Mouse (Mus musculus) embryonic facial prominence, embryonic 13.5 days (tissue): ENCODE results near the gene 1810030O07Rik. TPM values are rescaled to one million over a fixed set of nuclear protein-coding genes. Genes with fewer than 3 reads are reported as not detected.

ENCODE experiments used
- ATAC-seq: fragments of 200-750 bp; cut with Nextera tagmentation; 2 replicates; pipeline ENCODE4 v1.8.0; 2017; ENCODE audit warnings: low read depth; ENCODE audit not compliant: insufficient number of reproducible peaks, insufficient read depth, low FRiP score, low TSS enrichment
- H3K27ac ChIP-seq: fragments of 300-500 bp; sonication (generic); 2 replicates; pipeline ENCODE4 v1.5.1; 2015; ENCODE audit warnings: moderate library complexity, mild to moderate bottlenecking, inconsistent platforms
- H3K27me3 ChIP-seq: fragments of 300-500 bp; sonication (generic); 2 replicates; pipeline ENCODE4 v1.6.1; 2015; ENCODE audit warnings: mild to moderate bottlenecking, inconsistent platforms
- H3K36me3 ChIP-seq: fragments of 300-500 bp; sonication (generic); 2 replicates; pipeline ENCODE4 v1.6.1; 2015; ENCODE audit warnings: mild to moderate bottlenecking, inconsistent platforms
- H3K4me1 ChIP-seq: fragments of 300-500 bp; sonication (generic); 2 replicates; pipeline ENCODE4 v1.6.1; 2015; ENCODE audit warnings: inconsistent platforms
- H3K4me2 ChIP-seq: fragments of 300-500 bp; sonication (generic); 2 replicates; pipeline ENCODE4 v1.6.1; 2015; ENCODE audit warnings: moderate library complexity, mild to moderate bottlenecking, inconsistent platforms
- H3K4me3 ChIP-seq: fragments of 300-500 bp; sonication (generic); 2 replicates; pipeline ENCODE4 v1.5.1; 2015; ENCODE audit warnings: mild to moderate bottlenecking, inconsistent platforms
- H3K9ac ChIP-seq: fragments of 300-500 bp; sonication (generic); 2 replicates; pipeline ENCODE4 v1.6.1; 2015; ENCODE audit warnings: mild to moderate bottlenecking, inconsistent platforms
- H3K9me3 ChIP-seq: fragments of 300-500 bp; sonication (generic); 2 replicates; pipeline ENCODE4 v1.6.1; 2016; ENCODE audit warnings: inconsistent platforms
- WGBS: fragments of 180-500 bp; shearing (Covaris S2); methylation state at CpG from one replicate; pipeline ENCODE4 v1.1.7; 2015; ENCODE audit warnings: mixed read lengths; 5-methylcytosine and 5-hydroxymethylcytosine counted together
- polyA plus RNA-seq: library from polyadenylated mRNA; unstranded; fragments of >200 nt; fragmentation: Nextera tagmentation; extraction: Ambion mirVana; gene quantifications from 2 replicates; pipeline ENCODE4 v1.2.1, GENCODE M21; 2015

The 1810030O07Rik gene
- 42.0 and 43.2 TPM in 2 replicates for polyA plus RNA-seq

GRCm38 (mm10) chrX:12673054-12673775 is at the start of gene 1810030O07Rik:
Gene 1810030O07Rik (minus strand): TSS chrX:12673668.
- Histone ChIP-seq H3K4me2 (peak within 1 kb of the TSS; percentile 61), H3K27me3 (peaks cover 11% of the 10 kb centered on the region), H3K4me3 (peak within 1 kb of the TSS; percentile 66), H3K9ac (peak within 1 kb of the TSS; percentile 84), H3K9me3 (no peaks in the 10 kb centered on the region), H3K4me1 (no peaks in the 10 kb centered on the region), H3K27ac (peak within 1 kb of the TSS; percentile 89), H3K36me3 (peaks cover 11% of the 10 kb centered on the region)
- ATAC-seq: peak; percentile 98
- 12% methylated on average over 42 of the region's 42 CpGs for WGBS

- Histone ChIP-seq H3K27me3 (no peaks in the 10 kb centered on the region), H3K9ac (no peak overlapping the region), H3K9me3 (no peaks in the 10 kb centered on the region), H3K4me2 (no peak overlapping the region), H3K36me3 (peaks cover 8% of the 10 kb centered on the region), H3K27ac (no peak overlapping the region), H3K4me1 (no peaks in the 10 kb centered on the region), H3K4me3 (no peak overlapping the region)
- no peak for ATAC-seq
- 86% methylated on average over 4 of the region's 4 CpGs for WGBS
Measured at GRCm38 (mm10) chrX:12716036-12716435, 42.6 kb upstream of the 1810030O07Rik start.

GRCm38 (mm10) chrX:12713796-12714195 is 40.3 kb upstream of the 1810030O07Rik start:
- WGBS: 91% methylated on average over 7 of the region's 7 CpGs
- Histone ChIP-seq H3K4me2 (no peak overlapping the region), H3K4me1 (no peaks in the 10 kb centered on the region), H3K36me3 (peaks cover 8% of the 10 kb centered on the region), H3K27me3 (no peaks in the 10 kb centered on the region), H3K4me3 (no peak overlapping the region), H3K27ac (no peak overlapping the region), H3K9ac (no peak overlapping the region), H3K9me3 (no peaks in the 10 kb centered on the region)
- no peak for ATAC-seq

- 56% methylated on average over 8 of the region's 8 CpGs for WGBS
- Histone ChIP-seq H3K27ac (no peak overlapping the region), H3K9ac (no peak overlapping the region), H3K4me1 (no peaks in the 10 kb centered on the region), H3K36me3 (peaks cover 14% of the 10 kb centered on the region), H3K9me3 (no peaks in the 10 kb centered on the region), H3K4me2 (no peak overlapping the region), H3K4me3 (no peak overlapping the region), H3K27me3 (no peaks in the 10 kb centered on the region)
- ATAC-seq: no peak
Measured at GRCm38 (mm10) chrX:12686910-12687309, 13.4 kb upstream of the 1810030O07Rik start.

- peaks cover 10% of the 10 kb centered on the region for H3K36me3 ChIP-seq
- H3K4me2 ChIP-seq: no peak overlapping the region
- H3K9me3 ChIP-seq: no peaks in the 10 kb centered on the region
- ATAC-seq: no peak
- H3K4me3 ChIP-seq: no peak overlapping the region
- no peak overlapping the region for H3K27ac ChIP-seq
- no peaks in the 10 kb centered on the region for H3K4me1 ChIP-seq
- H3K9ac ChIP-seq: no peak overlapping the region
- H3K27me3 ChIP-seq: no peaks in the 10 kb centered on the region
Measured at GRCm38 (mm10) chrX:12686071-12686470, 12.6 kb upstream of the 1810030O07Rik start.

GRCm38 (mm10) chrX:12677396-12677795 is 3.9 kb upstream of the 1810030O07Rik start:
- ATAC-seq: no peak
- Histone ChIP-seq H3K4me1 (no peaks in the 10 kb centered on the region), H3K4me2 (no peak overlapping the region), H3K27ac (no peak overlapping the region), H3K9ac (no peak overlapping the region), H3K27me3 (peaks cover 11% of the 10 kb centered on the region), H3K36me3 (0 out of 2 replicates have a peak, but pooled peaks cover 8% of the 10 kb centered on the region), H3K4me3 (no peak overlapping the region), H3K9me3 (no peaks in the 10 kb centered on the region)
- WGBS: 31% methylated on average over 6 of the region's 6 CpGs

GRCm38 (mm10) chrX:12653879-12654278 is 19.6 kb downstream of the 1810030O07Rik start:
- Histone ChIP-seq H3K4me2 (no peak overlapping the region), H3K27me3 (peaks cover 3% of the 10 kb centered on the region; the same call in 1 of the 2 replicates), H3K9ac (no peak overlapping the region), H3K4me3 (no peak overlapping the region), H3K9me3 (no peaks in the 10 kb centered on the region), H3K36me3 (peaks cover 43% of the 10 kb centered on the region), H3K4me1 (no peaks in the 10 kb centered on the region), H3K27ac (no peak overlapping the region)
- WGBS: 79% methylated on average over 2 of the region's 2 CpGs
- ATAC-seq: no peak

- no peak for ATAC-seq
- no peaks in the 10 kb centered on the region for H3K4me1 ChIP-seq
- H3K9me3 ChIP-seq: no peaks in the 10 kb centered on the region
- H3K27ac ChIP-seq: no peak overlapping the region
- 91% methylated on average over 16 of the region's 16 CpGs for WGBS
- no peaks in the 10 kb centered on the region for H3K27me3 ChIP-seq
- H3K9ac ChIP-seq: no peak overlapping the region
- no peak overlapping the region for H3K4me2 ChIP-seq
- H3K4me3 ChIP-seq: no peak overlapping the region
- H3K36me3 ChIP-seq: peaks cover 33% of the 10 kb centered on the region
Measured at GRCm38 (mm10) chrX:12651906-12652305, 21.6 kb downstream of the 1810030O07Rik start.

GRCm38 (mm10) chrX:12645531-12646304 is 27.8 kb downstream of the 1810030O07Rik start:
- 64% methylated on average over 12 of the region's 12 CpGs for WGBS
- no peak for ATAC-seq

GRCm38 (mm10) chrX:12644976-12645375 is 28.5 kb downstream of the 1810030O07Rik start:
- no peaks in the 10 kb centered on the region for H3K9me3 ChIP-seq
- no peak overlapping the region for H3K27ac ChIP-seq
- H3K4me2 ChIP-seq: no peak overlapping the region
- peaks cover under 1% of the 10 kb centered on the region; the same call in 1 of the 2 replicates for H3K36me3 ChIP-seq
- peaks cover 1% of the 10 kb centered on the region; the same call in 1 of the 2 replicates for H3K27me3 ChIP-seq
- H3K4me1 ChIP-seq: no peaks in the 10 kb centered on the region
- WGBS: 28% methylated on average over 2 of the region's 2 CpGs
- ATAC-seq: no peak
- H3K9ac ChIP-seq: no peak overlapping the region
- no peak overlapping the region for H3K4me3 ChIP-seq

More at GRCm38 (mm10) chrX:12645531-12646304, 27.8 kb downstream of the 1810030O07Rik start:
- H3K9me3 ChIP-seq: no peaks in the 10 kb centered on the region
- no peak overlapping the region for H3K4me2 ChIP-seq
- H3K4me3 ChIP-seq: no peak overlapping the region
- H3K36me3 ChIP-seq: peaks cover 3% of the 10 kb centered on the region; the same call in 1 of the 2 replicates
- H3K27me3 ChIP-seq: no peaks in the 10 kb centered on the region
- no peak overlapping the region for H3K9ac ChIP-seq
- H3K27ac ChIP-seq: no peak overlapping the region
- no peaks in the 10 kb centered on the region for H3K4me1 ChIP-seq

GRCm38 (mm10) chrX:12625131-12625530 is 48.3 kb downstream of the 1810030O07Rik start:
- Histone ChIP-seq H3K27me3 (no peaks in the 10 kb centered on the region), H3K9ac (no peak overlapping the region), H3K36me3 (no peaks in the 10 kb centered on the region), H3K4me2 (no peak overlapping the region), H3K4me3 (no peak overlapping the region), H3K27ac (no peak overlapping the region), H3K9me3 (no peaks in the 10 kb centered on the region), H3K4me1 (no peaks in the 10 kb centered on the region)
- no peak for ATAC-seq
- WGBS: 77% methylated on average over 4 of the region's 4 CpGs
